27 mouse cellular contexts compared by ENCODE assay signal in the genomic region with DNA sequence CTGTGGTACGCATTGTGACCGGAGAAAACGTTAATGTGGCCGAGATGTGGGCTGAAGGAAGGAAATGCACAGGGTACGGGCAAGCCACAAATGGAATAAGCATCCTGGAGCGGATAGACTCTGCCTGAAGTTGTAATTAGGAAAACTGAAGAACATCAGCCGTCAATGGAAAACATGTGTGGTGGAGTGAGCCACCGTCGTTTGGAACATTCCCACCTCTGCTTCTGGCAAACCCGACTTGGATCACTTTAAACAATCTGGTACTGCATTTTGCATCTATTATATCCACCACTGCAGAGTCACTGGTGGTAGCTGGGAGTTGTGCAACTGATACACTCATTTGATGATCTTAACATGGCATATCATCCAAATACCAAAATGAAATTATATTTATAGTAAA.
A peak's percentile ranks its signal among the peaks of the same experiment; 100 is the strongest.
DNase-seq lines count a peak whose midpoint lies in the region; ATAC-seq lines count a peak whose summit lies in the region.
"Had no signal": no experiment of that assay in that cellular context is flagged by ENCODE, and none has a peak within 500 bp of the region (broad histone marks: within the 10 kb centered on the region; RNA-seq: fewer than 3 reads in every experiment).

No protein-coding gene starts in this region.

- DNase-seq in embryo, embryonic 10.5 days (ENCODE audit: low spot score): peak; percentile 7
- no peak for DNase-seq in embryo, embryonic 9.5 days (ENCODE audit: extremely low spot score)
- peak; percentile 35 for DNase-seq in layer of hippocampus, adult 11-12 months (ENCODE audit: low spot score)
- DNase-seq in layer of hippocampus, postnatal 25 days (ENCODE audit: extremely low spot score in 1 of 2, low spot score in 1 of 2): no peak
- DNase-seq in embryonic facial prominence, embryonic 11.5 days (ENCODE audit: low spot score): peak; percentile 69
- peak; percentile 7 to 25 for DNase-seq in layer of hippocampus, postnatal 14 days (ENCODE audit: low spot score in 2 of 2)
- no peak for DNase-seq in adrenal gland, adult 2 months
- no peak for DNase-seq in kidney, postnatal 14 days
- DNase-seq: adrenal gland, postnatal 10 days; cerebellum, adult 2 months; cerebellum, postnatal 36 days; heart, adult 2 months; heart, postnatal 14 days; kidney, postnatal 36 days; liver, embryonic 13.5 days; lung, embryonic 14.5 days; right cerebral cortex, postnatal 14 days; spleen, adult 18-20 months; thymus, postnatal 25 days had no signal

- no peaks in the 10 kb centered on the region for H3K27me3 ChIP-seq in embryonic facial prominence, embryonic 11.5 days (ENCODE audit: control insufficient read depth, insufficient read depth, low read length)
- H3K27me3 ChIP-seq: embryonic facial prominence, embryonic 13.5 days; forebrain, embryonic 15.5 days; heart, embryonic 13.5 days; limb, embryonic 12.5 days; liver, embryonic 13.5 days; midbrain, embryonic 12.5 days had no signal

- no peak overlapping the region for H3K9ac ChIP-seq in embryonic facial prominence, embryonic 11.5 days (replicated peaks; ENCODE audit: low read length)
- H3K9ac ChIP-seq: embryonic facial prominence, embryonic 13.5 days; forebrain, embryonic 15.5 days; heart, embryonic 13.5 days; limb, embryonic 12.5 days; liver, embryonic 13.5 days; lung, embryonic 14.5 days; midbrain, embryonic 12.5 days had no signal

- no peak overlapping the region for H3K4me2 ChIP-seq in embryonic facial prominence, embryonic 11.5 days (ENCODE audit: low read depth, low read length)
- H3K4me2 ChIP-seq: embryonic facial prominence, embryonic 13.5 days; forebrain, embryonic 15.5 days; heart, embryonic 13.5 days; limb, embryonic 12.5 days; liver, embryonic 13.5 days; lung, embryonic 14.5 days; midbrain, embryonic 12.5 days had no signal

- H3K27ac ChIP-seq in embryonic facial prominence, embryonic 11.5 days (replicated peaks; ENCODE audit: low read depth, low read length): no peak overlapping the region
- H3K27ac ChIP-seq: embryonic facial prominence, embryonic 13.5 days; forebrain, embryonic 15.5 days; heart, adult 2 months; hindbrain, postnatal 0 days; limb, embryonic 12.5 days; liver, embryonic 13.5 days; midbrain, embryonic 12.5 days had no signal

- no peaks in the 10 kb centered on the region for H3K36me3 ChIP-seq in embryonic facial prominence, embryonic 11.5 days (replicated peaks; ENCODE audit: control insufficient read depth, insufficient read depth, low read depth, low read length)
- H3K36me3 ChIP-seq: forebrain, embryonic 15.5 days; liver, embryonic 13.5 days; midbrain, embryonic 12.5 days had no signal

- WGBS in embryonic facial prominence, embryonic 11.5 days: 42% methylated on average over 10 of the region's 10 CpGs

- no peaks in the 10 kb centered on the region for H3K9me3 ChIP-seq in embryonic facial prominence, embryonic 11.5 days (replicated peaks; ENCODE audit: control insufficient read depth, low read length)
- H3K9me3 ChIP-seq: embryonic facial prominence, embryonic 13.5 days; forebrain, embryonic 15.5 days; heart, embryonic 13.5 days; limb, embryonic 12.5 days; liver, embryonic 13.5 days; midbrain, embryonic 12.5 days had no signal

- no peak overlapping the region for H3K4me3 ChIP-seq in embryonic facial prominence, embryonic 11.5 days (ENCODE audit: low read depth, low read length)
- H3K4me3 ChIP-seq: embryonic facial prominence, embryonic 13.5 days; forebrain, embryonic 15.5 days; heart, adult 2 months; heart, embryonic 13.5 days; limb, embryonic 12.5 days; liver, embryonic 13.5 days; midbrain, embryonic 12.5 days had no signal

- H3K4me1 ChIP-seq in embryonic facial prominence, embryonic 11.5 days (ENCODE audit: control insufficient read depth, insufficient read depth, low read length): no peaks in the 10 kb centered on the region
- H3K4me1 ChIP-seq: forebrain, embryonic 15.5 days; liver, embryonic 13.5 days; midbrain, embryonic 12.5 days had no signal

- no peak for ATAC-seq in embryonic facial prominence, embryonic 11.5 days (replicated peaks; ENCODE audit: insufficient number of reproducible peaks, low FRiP score, low TSS enrichment, low read depth)
- ATAC-seq: activated CD4-positive, CD25-positive, alpha-beta regulatory T cell, adult 4 months; forebrain, embryonic 15.5 days; hindbrain, postnatal 0 days; intestine, postnatal 0 days had no signal

Comparison
In these comparisons a context has a peak if more than half of its experiments do, and no peak if none do; other contexts are left out.
1. DNase-seq: peak in embryo, embryonic 10.5 days (single experiment), layer of hippocampus, adult 11-12 months (single experiment), embryonic facial prominence, embryonic 11.5 days (single experiment) and layer of hippocampus, postnatal 14 days (2 of 2); none in embryo, embryonic 9.5 days (single experiment), layer of hippocampus, postnatal 25 days (0 of 2), adrenal gland, adult 2 months (single experiment) and kidney, postnatal 14 days (single experiment).